Mouse (Mus musculus): ENCODE results near the gene Ewsr1.

Gene Ewsr1

DNA sequence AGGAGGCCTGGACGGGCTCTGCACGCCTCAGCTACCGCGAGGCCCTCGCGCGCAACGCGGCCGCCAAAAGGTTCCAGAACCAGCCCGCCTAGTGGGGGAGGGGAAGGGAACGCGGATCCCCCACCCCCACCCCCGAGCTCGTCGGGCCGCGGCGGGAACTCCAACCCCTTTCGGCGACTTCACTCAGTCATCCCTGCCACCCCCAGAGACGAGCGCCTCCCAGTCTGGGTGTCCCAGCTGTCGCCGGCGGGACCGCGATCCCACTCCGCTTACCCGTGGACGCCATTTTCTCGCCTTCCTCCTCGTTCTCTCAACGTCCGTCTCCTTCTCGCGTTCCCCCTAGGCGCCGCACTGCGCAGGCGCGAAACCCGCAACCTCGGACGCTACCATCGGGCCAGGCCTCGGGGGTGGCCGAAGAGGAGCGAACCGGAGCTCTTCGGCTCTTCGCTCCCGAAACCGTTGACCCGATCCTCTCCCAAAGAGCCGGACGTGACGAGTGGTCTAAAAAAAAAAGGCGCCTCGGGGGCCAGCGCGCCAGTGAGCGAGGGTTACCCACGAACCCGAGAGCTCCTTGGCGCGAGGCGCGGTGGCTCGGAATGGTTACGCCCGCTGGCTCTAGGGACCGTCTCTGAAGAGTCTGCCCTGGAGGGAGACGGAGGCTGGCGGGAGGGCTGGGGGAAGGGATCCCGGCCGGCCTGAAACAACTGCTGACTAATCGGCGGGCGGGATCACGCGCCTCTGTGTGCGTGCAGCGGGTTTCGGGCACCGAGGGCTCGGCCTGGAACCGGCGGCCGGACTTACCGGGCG lies at the start of gene Ewsr1, which contains the start of gene Rhbdd3:
Gene Ewsr1 (minus strand): TSS at position 531 of the 807 bp plus-strand sequence.
Gene Rhbdd3 (plus strand): TSS at position 191 of the 807 bp plus-strand sequence.
- DNase-seq (ENCODE audit: low read depth, low spot score), result peak; percentile 97
- no peaks in the 10 kb centered on the region for H3K36me3 ChIP-seq (ENCODE audit: control insufficient read depth, insufficient read depth, low read length, poor library complexity, severe bottlenecking)
- no peaks in the 10 kb centered on the region for H3K27me3 ChIP-seq (ENCODE audit: control insufficient read depth, insufficient read depth, low read length, poor library complexity, severe bottlenecking)

GRCm38 (mm10) chr11:5145600-5145999 lies 46.5 kb upstream of the Ewsr1 start:
- H3K36me3 ChIP-seq (ENCODE audit: control insufficient read depth, insufficient read depth, low read length, poor library complexity, severe bottlenecking), result no peaks in the 10 kb centered on the region
- no peaks in the 10 kb centered on the region for H3K27me3 ChIP-seq (ENCODE audit: control insufficient read depth, insufficient read depth, low read length, poor library complexity, severe bottlenecking)
- no peak for DNase-seq (ENCODE audit: low read depth, low spot score)

DNA sequence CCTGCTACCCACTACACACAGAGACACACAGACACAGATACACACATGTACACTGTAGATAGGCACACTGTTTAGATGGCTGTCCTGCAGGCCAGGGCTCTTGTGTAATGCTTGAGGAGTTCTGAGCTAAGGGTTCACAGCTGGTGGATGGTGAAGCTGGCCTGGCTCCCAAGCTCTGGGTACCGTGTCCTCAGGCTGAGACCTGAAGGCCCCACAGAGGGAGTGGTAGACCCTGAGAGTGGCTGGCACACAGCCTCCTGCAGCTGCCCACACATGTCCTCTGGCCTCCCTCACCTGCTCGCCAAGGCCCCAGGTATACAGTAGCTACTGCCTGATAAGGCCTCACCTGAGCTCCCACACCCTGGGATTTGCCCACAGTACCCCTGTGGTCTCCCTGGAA lies 42.9 kb upstream of the Ewsr1 start:
- no peak for DNase-seq (ENCODE audit: low read depth, low spot score)
- no peaks in the 10 kb centered on the region; the same call in 1 of the 2 replicates for H3K36me3 ChIP-seq (ENCODE audit: control insufficient read depth, insufficient read depth, low read length, poor library complexity, severe bottlenecking)
- no peaks in the 10 kb centered on the region for H3K27me3 ChIP-seq (ENCODE audit: control insufficient read depth, insufficient read depth, low read length, poor library complexity, severe bottlenecking)

DNA sequence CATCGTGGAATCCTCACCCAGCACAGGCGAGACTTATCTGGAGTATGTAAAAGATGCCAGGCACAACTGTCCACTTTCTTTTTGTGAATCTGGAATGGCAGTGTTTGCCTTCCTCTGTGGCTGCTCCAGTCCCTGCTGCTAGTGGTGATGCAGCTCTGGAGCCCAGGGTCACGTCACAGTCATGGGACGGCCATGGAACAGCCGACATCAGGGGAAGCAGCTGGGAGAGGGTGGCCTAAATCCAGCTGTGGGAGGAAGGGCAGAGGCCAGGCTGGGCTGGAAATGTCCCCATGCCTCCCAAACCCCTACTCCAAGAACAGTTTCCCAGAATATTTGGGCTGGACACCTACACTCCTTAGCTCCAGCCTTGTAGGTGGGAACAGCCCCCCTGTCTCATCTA lies 42.2 kb upstream of the Ewsr1 start:
- Histone ChIP-seq H3K36me3 (ENCODE audit: control insufficient read depth, insufficient read depth, low read length, poor library complexity, severe bottlenecking) (no peaks in the 10 kb centered on the region; the same call in 1 of the 2 replicates), H3K27me3 (ENCODE audit: control insufficient read depth, insufficient read depth, low read length, poor library complexity, severe bottlenecking) (no peaks in the 10 kb centered on the region)
- DNase-seq (ENCODE audit: low read depth, low spot score), result no peak

- DNase-seq (ENCODE audit: low read depth, low spot score), result no peak
- Histone ChIP-seq H3K36me3 (ENCODE audit: control insufficient read depth, insufficient read depth, low read length, poor library complexity, severe bottlenecking) (no peaks in the 10 kb centered on the region; the same call in none of the 2 replicates), H3K27me3 (ENCODE audit: control insufficient read depth, insufficient read depth, low read length, poor library complexity, severe bottlenecking) (no peaks in the 10 kb centered on the region)
Observed at GRCm38 (mm10) chr11:5140619-5141018, 41.6 kb upstream of the Ewsr1 start.

DNA sequence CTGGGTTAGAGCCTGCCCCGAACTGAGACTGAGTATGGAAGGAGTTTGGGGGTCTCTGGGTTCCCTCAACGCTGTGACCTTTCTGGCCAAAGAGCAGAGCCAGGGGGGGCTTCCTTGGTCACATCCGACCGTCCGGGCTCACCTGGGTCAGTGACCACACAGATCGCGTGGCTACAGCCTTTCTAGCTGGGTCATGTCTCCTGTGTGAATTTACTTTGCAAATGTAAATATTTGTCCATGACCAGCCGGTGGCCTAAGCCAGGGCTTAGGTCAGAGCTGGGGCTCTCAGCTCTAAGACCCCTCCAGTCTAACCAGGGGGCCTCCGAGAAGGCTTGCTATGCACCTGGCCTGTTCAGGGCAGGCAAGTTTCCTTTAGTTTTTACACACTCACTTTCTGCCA lies 40.3 kb upstream of the Ewsr1 start:
- Histone ChIP-seq H3K36me3 (ENCODE audit: control insufficient read depth, insufficient read depth, low read length, poor library complexity, severe bottlenecking) (no peaks in the 10 kb centered on the region; the same call in none of the 2 replicates), H3K27me3 (ENCODE audit: control insufficient read depth, insufficient read depth, low read length, poor library complexity, severe bottlenecking) (no peaks in the 10 kb centered on the region)

GRCm38 (mm10) chr11:5138642-5139041 lies 39.6 kb upstream of the Ewsr1 start:
- no peaks in the 10 kb centered on the region; the same call in none of the 2 replicates for H3K36me3 ChIP-seq (ENCODE audit: control insufficient read depth, insufficient read depth, low read length, poor library complexity, severe bottlenecking)
- no peaks in the 10 kb centered on the region for H3K27me3 ChIP-seq (ENCODE audit: control insufficient read depth, insufficient read depth, low read length, poor library complexity, severe bottlenecking)
- no peak for DNase-seq (ENCODE audit: low read depth, low spot score)

More for the DNA sequence above, 40.3 kb upstream of the Ewsr1 start:
- DNase-seq (ENCODE audit: low read depth, low spot score), result no peak

DNA sequence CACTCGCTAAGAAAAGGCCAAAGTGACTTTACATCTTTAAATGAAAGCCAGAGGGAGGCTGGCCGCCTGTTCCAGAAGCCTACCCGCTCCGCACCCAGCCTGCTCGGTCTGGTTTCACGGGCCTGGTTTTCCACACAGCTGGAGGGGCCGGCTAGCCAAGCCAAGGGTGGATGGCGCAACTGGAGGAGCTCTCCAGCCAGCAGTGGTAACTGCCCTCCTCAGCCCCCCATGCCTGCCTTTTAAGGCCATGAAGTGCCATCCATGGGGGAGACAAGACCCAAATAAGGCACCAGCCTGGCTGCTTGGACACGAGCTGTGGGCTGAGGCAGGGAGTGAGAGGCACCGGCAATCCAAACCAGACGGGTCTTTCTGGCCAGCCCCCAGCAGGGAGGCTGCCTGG lies 36.8 kb upstream of the Ewsr1 start:
- H3K36me3 ChIP-seq (ENCODE audit: control insufficient read depth, insufficient read depth, low read length, poor library complexity, severe bottlenecking), result peaks cover 2% of the 10 kb centered on the region
- no peaks in the 10 kb centered on the region for H3K27me3 ChIP-seq (ENCODE audit: control insufficient read depth, insufficient read depth, low read length, poor library complexity, severe bottlenecking)
- no peak for DNase-seq (ENCODE audit: low read depth, low spot score)

DNA sequence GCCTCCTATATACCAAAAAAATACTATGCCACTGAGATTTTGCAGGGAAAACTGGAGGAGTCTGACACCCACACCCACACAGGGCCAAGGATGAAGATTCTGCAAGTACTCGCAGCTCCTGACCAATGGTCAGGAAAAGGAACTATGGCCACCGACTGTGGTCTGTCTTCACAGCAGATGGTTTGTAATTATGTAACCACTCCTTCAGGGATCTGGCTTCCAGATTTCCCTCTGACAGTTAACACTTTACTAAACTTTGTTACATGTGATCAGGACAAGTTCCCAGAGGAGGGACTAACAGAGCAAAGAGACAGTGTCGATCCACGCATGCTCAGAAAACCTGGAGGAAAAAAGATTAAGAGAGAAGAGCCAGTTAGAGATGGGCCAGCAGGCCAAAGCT lies 33.7 kb upstream of the Ewsr1 start:
- peaks cover 10% of the 10 kb centered on the region for H3K36me3 ChIP-seq (ENCODE audit: control insufficient read depth, insufficient read depth, low read length, poor library complexity, severe bottlenecking)
- H3K27me3 ChIP-seq (ENCODE audit: control insufficient read depth, insufficient read depth, low read length, poor library complexity, severe bottlenecking), result no peaks in the 10 kb centered on the region
- no peak for DNase-seq (ENCODE audit: low read depth, low spot score)

DNA sequence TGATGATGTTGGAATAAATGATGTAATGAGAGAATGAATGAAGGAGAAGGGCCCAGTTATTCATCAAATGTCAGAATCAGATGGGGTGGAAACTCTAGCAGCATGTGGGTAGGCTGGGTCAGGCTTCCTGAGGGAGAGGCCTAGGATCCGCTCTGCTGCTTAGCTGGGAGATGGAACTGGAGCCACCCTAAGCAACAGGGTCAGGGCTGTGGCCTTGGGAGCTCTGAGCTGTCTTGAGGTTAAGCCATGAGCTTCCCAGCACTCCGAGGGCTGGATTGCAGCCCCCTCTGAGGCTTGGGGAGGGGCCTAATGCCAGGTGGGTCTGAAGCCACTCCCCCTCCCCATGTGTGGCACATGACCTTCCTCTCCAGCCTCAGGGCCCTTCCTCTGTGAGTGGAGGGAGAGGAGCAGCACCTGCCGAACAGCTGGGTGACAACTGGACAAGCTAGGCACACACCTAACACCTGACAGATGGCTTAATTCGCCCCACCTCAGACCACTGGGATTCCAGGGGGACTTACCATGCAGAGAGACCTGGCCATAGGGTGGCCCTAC lies 31.1 kb upstream of the Ewsr1 start:
- no peak for DNase-seq (ENCODE audit: low read depth, low spot score)
- Histone ChIP-seq H3K36me3 (ENCODE audit: control insufficient read depth, insufficient read depth, low read length, poor library complexity, severe bottlenecking) (peaks cover 12% of the 10 kb centered on the region), H3K27me3 (ENCODE audit: control insufficient read depth, insufficient read depth, low read length, poor library complexity, severe bottlenecking) (no peaks in the 10 kb centered on the region)

DNA sequence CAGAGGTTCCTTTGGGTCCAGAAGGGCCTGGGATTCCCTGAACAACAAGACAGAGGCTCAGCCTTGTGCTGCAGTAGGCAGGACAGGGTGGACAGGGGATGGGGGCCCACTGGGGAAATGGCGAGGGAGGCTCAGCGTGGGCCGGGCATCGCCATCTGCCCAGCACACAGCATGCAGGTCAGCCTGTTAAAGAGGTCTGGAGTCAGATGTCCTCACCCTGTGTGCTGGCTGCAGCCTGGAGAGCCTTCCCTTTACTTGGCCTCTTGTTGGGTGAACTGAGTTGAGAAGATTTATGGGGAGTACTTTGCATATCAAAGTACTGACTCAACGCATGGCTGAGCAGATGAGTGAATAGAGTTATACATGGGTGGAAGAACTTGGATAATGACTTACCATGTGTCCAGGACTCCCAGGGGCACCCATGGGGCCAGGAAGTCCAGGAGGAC lies 30.0 kb upstream of the Ewsr1 start:
- no peak for DNase-seq (ENCODE audit: low read depth, low spot score)
- Histone ChIP-seq H3K27me3 (ENCODE audit: control insufficient read depth, insufficient read depth, low read length, poor library complexity, severe bottlenecking) (no peaks in the 10 kb centered on the region), H3K36me3 (ENCODE audit: control insufficient read depth, insufficient read depth, low read length, poor library complexity, severe bottlenecking) (peaks cover 12% of the 10 kb centered on the region)

GRCm38 (mm10) chr11:5125713-5126112 lies 26.6 kb upstream of the Ewsr1 start:
- Histone ChIP-seq H3K36me3 (ENCODE audit: control insufficient read depth, insufficient read depth, low read length, poor library complexity, severe bottlenecking) (peaks cover 10% of the 10 kb centered on the region), H3K27me3 (ENCODE audit: control insufficient read depth, insufficient read depth, low read length, poor library complexity, severe bottlenecking) (no peaks in the 10 kb centered on the region)
- DNase-seq (ENCODE audit: low read depth, low spot score), result no peak

GRCm38 (mm10) chr11:5114931-5115581 lies 16.0 kb upstream of the Ewsr1 start:
- no peaks in the 10 kb centered on the region for H3K27me3 ChIP-seq (ENCODE audit: control insufficient read depth, insufficient read depth, low read length, poor library complexity, severe bottlenecking)
- H3K36me3 ChIP-seq (ENCODE audit: control insufficient read depth, insufficient read depth, low read length, poor library complexity, severe bottlenecking), result no peaks in the 10 kb centered on the region
- DNase-seq (ENCODE audit: low read depth, low spot score), result peak; percentile 96

GRCm38 (mm10) chr11:5113645-5114044 lies 14.6 kb upstream of the Ewsr1 start:
- Histone ChIP-seq H3K27me3 (ENCODE audit: control insufficient read depth, insufficient read depth, low read length, poor library complexity, severe bottlenecking) (no peaks in the 10 kb centered on the region), H3K36me3 (ENCODE audit: control insufficient read depth, insufficient read depth, low read length, poor library complexity, severe bottlenecking) (no peaks in the 10 kb centered on the region)
- DNase-seq (ENCODE audit: low read depth, low spot score), result no peak

GRCm38 (mm10) chr11:5109441-5109840 lies 10.4 kb upstream of the Ewsr1 start:
- no peaks in the 10 kb centered on the region; the same call in 1 of the 2 replicates for H3K36me3 ChIP-seq (ENCODE audit: control insufficient read depth, insufficient read depth, low read length, poor library complexity, severe bottlenecking)
- no peak for DNase-seq (ENCODE audit: low read depth, low spot score)
- H3K27me3 ChIP-seq (ENCODE audit: control insufficient read depth, insufficient read depth, low read length, poor library complexity, severe bottlenecking), result no peaks in the 10 kb centered on the region

Measured in splenic B cell, adult 2 months (primary cell).